Mouse (Mus musculus) midbrain, embryonic 15.5 days (tissue): ENCODE measurements around the gene Masp2. TPM values are rescaled to one million over a fixed set of nuclear protein-coding genes. Genes with fewer than 3 reads are reported as not detected.

Experiments used
- ATAC-seq: fragments of 200-750 bp; cut with Nextera tagmentation; replicated peaks from 2 replicates; pipeline ENCODE4 v1.8.0; 2017; ENCODE audit warnings: moderate TSS enrichment
- H3K27ac ChIP-seq: fragments of 300-500 bp; sonication (generic); 2 replicates; pipeline ENCODE4 v1.5.1; 2015; ENCODE audit warnings: mild to moderate bottlenecking, inconsistent platforms
- H3K27me3 ChIP-seq: fragments of 300-500 bp; sonication (generic); replicated peaks from 2 replicates; pipeline ENCODE4 v1.6.1; 2015; ENCODE audit warnings: inconsistent platforms
- H3K36me3 ChIP-seq: fragments of 300-500 bp; sonication (generic); replicated peaks from 2 replicates; pipeline ENCODE4 v1.6.1; 2015; ENCODE audit warnings: inconsistent platforms
- H3K4me1 ChIP-seq: fragments of 300-500 bp; sonication (generic); 2 replicates; pipeline ENCODE4 v1.6.1; 2015; ENCODE audit warnings: inconsistent platforms
- H3K4me2 ChIP-seq: fragments of 300-500 bp; sonication (generic); 2 replicates; pipeline ENCODE4 v1.6.1; 2015; ENCODE audit warnings: inconsistent platforms, mild to moderate bottlenecking, moderate library complexity
- H3K4me3 ChIP-seq: fragments of 300-500 bp; sonication (generic); 2 replicates; pipeline ENCODE4 v1.5.1; 2015; ENCODE audit warnings: mild to moderate bottlenecking, inconsistent platforms
- H3K9ac ChIP-seq: fragments of 300-500 bp; sonication (generic); 2 replicates; pipeline ENCODE4 v1.6.1; 2015; ENCODE audit warnings: mild to moderate bottlenecking, inconsistent platforms
- H3K9me3 ChIP-seq: fragments of 300-500 bp; sonication (generic); 2 replicates; pipeline ENCODE4 v1.6.1; 2016; ENCODE audit warnings: inconsistent platforms
- WGBS: fragments of 180-500 bp; shearing (Covaris S2); methylation state at CpG from one replicate; pipeline ENCODE4 v1.1.7; 2015; ENCODE audit warnings: mixed read lengths; 5-methylcytosine and 5-hydroxymethylcytosine counted together
- polyA plus RNA-seq: library from polyadenylated mRNA; unstranded; fragments of >200 nt; fragmentation: Nextera tagmentation; extraction: Ambion mirVana; gene quantifications from 2 replicates; pipeline ENCODE4 v1.2.1, GENCODE M21; 2015

Masp2 gene
- 0.74 and 0.80 TPM in 2 replicates for polyA plus RNA-seq

- WGBS: 94% methylated on average over 14 of the region's 14 CpGs
- no peak for ATAC-seq
Measured at GRCm38 (mm10) chr4:148602357-148603120, at the start of gene Masp2. TSS of gene Masp2 (plus strand) at chr4:148602554.

GRCm38 (mm10) chr4:148557766-148558165 is 44.6 kb upstream of the Masp2 start:
- peak overlapping the region; percentile 97 for H3K4me3 ChIP-seq
- no peaks in the 10 kb centered on the region for H3K9me3 ChIP-seq
- ATAC-seq: peak; percentile 55
- peak overlapping the region; percentile 97 for H3K27ac ChIP-seq
- WGBS: 29% methylated on average over 6 of the region's 6 CpGs
- peaks cover 59% of the 10 kb centered on the region for H3K36me3 ChIP-seq
- no peaks in the 10 kb centered on the region for H3K27me3 ChIP-seq
- peak overlapping the region; percentile 98 for H3K9ac ChIP-seq
- peak overlapping the region; percentile 63 for H3K4me2 ChIP-seq
- peaks cover 12% of the 10 kb centered on the region for H3K4me1 ChIP-seq

More at GRCm38 (mm10) chr4:148602357-148603120, at the start of gene Masp2:
- Histone ChIP-seq H3K4me1 (no peaks in the 10 kb centered on the region), H3K36me3 (0 out of 2 replicates have a peak, but pooled peaks cover 3% of the 10 kb centered on the region), H3K4me2 (no peak within 1 kb of the TSS), H3K4me3 (no peak within 1 kb of the TSS), H3K27me3 (no peaks in the 10 kb centered on the region), H3K9me3 (no peaks in the 10 kb centered on the region), H3K27ac (no peak within 1 kb of the TSS), H3K9ac (no peak within 1 kb of the TSS)

GRCm38 (mm10) chr4:148558297-148559000 is 43.9 kb upstream of the Masp2 start, which contains the start of gene Exosc10:
TSS of gene Exosc10 (plus strand) at chr4:148558429.
- peak; percentile 95 for ATAC-seq
- H3K36me3 ChIP-seq: peaks cover 59% of the 10 kb centered on the region

GRCm38 (mm10) chr4:148562676-148563075 is 39.7 kb upstream of the Masp2 start:
- H3K4me1 ChIP-seq: peaks cover 11% of the 10 kb centered on the region

More at GRCm38 (mm10) chr4:148558297-148559000, 43.9 kb upstream of the Masp2 start, which contains the start of gene Exosc10:
- no peaks in the 10 kb centered on the region for H3K27me3 ChIP-seq
- peak within 1 kb of the TSS; percentile 63 for H3K4me2 ChIP-seq
- peak within 1 kb of the TSS; percentile 97 for H3K27ac ChIP-seq
- no peaks in the 10 kb centered on the region for H3K9me3 ChIP-seq
- peak within 1 kb of the TSS; percentile 97 for H3K4me3 ChIP-seq
- peak within 1 kb of the TSS; percentile 98 for H3K9ac ChIP-seq
- WGBS: under 1% methylated on average over 58 of the region's 63 CpGs
- H3K4me1 ChIP-seq: peaks cover 12% of the 10 kb centered on the region

GRCm38 (mm10) chr4:148563595-148563994 is 38.8 kb upstream of the Masp2 start:
- Histone ChIP-seq H3K9ac (no peak overlapping the region), H3K9me3 (no peaks in the 10 kb centered on the region), H3K36me3 (peaks cover 84% of the 10 kb centered on the region), H3K27me3 (no peaks in the 10 kb centered on the region), H3K4me2 (no peak overlapping the region), H3K4me1 (peaks cover 7% of the 10 kb centered on the region), H3K27ac (no peak overlapping the region), H3K4me3 (no peak overlapping the region)
- 99% methylated on average over 12 of the region's 12 CpGs for WGBS
- no peak for ATAC-seq

More at GRCm38 (mm10) chr4:148562676-148563075, 39.7 kb upstream of the Masp2 start:
- no peak overlapping the region for H3K9ac ChIP-seq
- ATAC-seq: no peak
- H3K27ac ChIP-seq: no peak overlapping the region
- 96% methylated on average over 17 of the region's 17 CpGs for WGBS
- no peak overlapping the region for H3K4me3 ChIP-seq
- peaks cover 75% of the 10 kb centered on the region for H3K36me3 ChIP-seq
- no peaks in the 10 kb centered on the region for H3K27me3 ChIP-seq
- H3K9me3 ChIP-seq: no peaks in the 10 kb centered on the region
- no peak overlapping the region for H3K4me2 ChIP-seq

GRCm38 (mm10) chr4:148570138-148570537 is 32.2 kb upstream of the Masp2 start:
- ATAC-seq: no peak
- Histone ChIP-seq H3K9ac (no peak overlapping the region), H3K27me3 (no peaks in the 10 kb centered on the region), H3K9me3 (no peaks in the 10 kb centered on the region), H3K4me2 (no peak overlapping the region), H3K36me3 (peaks cover 94% of the 10 kb centered on the region), H3K4me3 (no peak overlapping the region), H3K4me1 (no peaks in the 10 kb centered on the region), H3K27ac (no peak overlapping the region)
- 87% methylated on average over 10 of the region's 10 CpGs for WGBS

- H3K4me3 ChIP-seq: no peak overlapping the region
- H3K9me3 ChIP-seq: no peaks in the 10 kb centered on the region
- ATAC-seq: no peak
- H3K27ac ChIP-seq: no peak overlapping the region
- no peaks in the 10 kb centered on the region for H3K27me3 ChIP-seq
- peaks cover 94% of the 10 kb centered on the region for H3K36me3 ChIP-seq
- no peak overlapping the region for H3K4me2 ChIP-seq
- no peak overlapping the region for H3K9ac ChIP-seq
- H3K4me1 ChIP-seq: no peaks in the 10 kb centered on the region
- WGBS: 98% methylated on average over 9 of the region's 9 CpGs
Measured at GRCm38 (mm10) chr4:148570693-148571295, 31.6 kb upstream of the Masp2 start.

- 95% methylated on average over 7 of the region's 7 CpGs for WGBS
- ATAC-seq: no peak
- no peaks in the 10 kb centered on the region for H3K27me3 ChIP-seq
- peaks cover 92% of the 10 kb centered on the region for H3K36me3 ChIP-seq
- no peak overlapping the region for H3K9ac ChIP-seq
- no peak overlapping the region for H3K4me3 ChIP-seq
- no peaks in the 10 kb centered on the region for H3K9me3 ChIP-seq
- H3K4me2 ChIP-seq: no peak overlapping the region
- H3K4me1 ChIP-seq: no peaks in the 10 kb centered on the region
- H3K27ac ChIP-seq: no peak overlapping the region
Measured at GRCm38 (mm10) chr4:148573222-148573621, 29.1 kb upstream of the Masp2 start.

- no peaks in the 10 kb centered on the region for H3K4me1 ChIP-seq
- no peak overlapping the region for H3K4me3 ChIP-seq
- no peak for ATAC-seq
- no peak overlapping the region for H3K4me2 ChIP-seq
- H3K9me3 ChIP-seq: no peaks in the 10 kb centered on the region
- no peak overlapping the region for H3K27ac ChIP-seq
- peaks cover 55% of the 10 kb centered on the region for H3K36me3 ChIP-seq
- 95% methylated on average over 9 of the region's 9 CpGs for WGBS
- H3K9ac ChIP-seq: no peak overlapping the region
- no peaks in the 10 kb centered on the region for H3K27me3 ChIP-seq
Measured at GRCm38 (mm10) chr4:148580765-148581164, 21.6 kb upstream of the Masp2 start.

- H3K4me1 ChIP-seq: no peaks in the 10 kb centered on the region
- no peak overlapping the region for H3K27ac ChIP-seq
- H3K9me3 ChIP-seq: no peaks in the 10 kb centered on the region
- ATAC-seq: no peak
- no peaks in the 10 kb centered on the region for H3K27me3 ChIP-seq
- peaks cover 48% of the 10 kb centered on the region for H3K36me3 ChIP-seq
- no peak overlapping the region for H3K9ac ChIP-seq
- no peak overlapping the region for H3K4me3 ChIP-seq
- WGBS: 91% methylated on average over 5 of the region's 5 CpGs
- H3K4me2 ChIP-seq: no peak overlapping the region
Measured at GRCm38 (mm10) chr4:148581422-148581821, 20.9 kb upstream of the Masp2 start.

- Histone ChIP-seq H3K4me2 (no peak overlapping the region), H3K4me3 (no peak overlapping the region), H3K9ac (no peak overlapping the region), H3K36me3 (peaks cover 33% of the 10 kb centered on the region), H3K9me3 (no peaks in the 10 kb centered on the region), H3K4me1 (no peaks in the 10 kb centered on the region), H3K27ac (no peak overlapping the region), H3K27me3 (no peaks in the 10 kb centered on the region)
- ATAC-seq: no peak
- 72% methylated on average over 4 of the region's 4 CpGs for WGBS
Measured at GRCm38 (mm10) chr4:148583257-148583656, 19.1 kb upstream of the Masp2 start.

- Histone ChIP-seq H3K4me3 (no peak overlapping the region), H3K4me1 (peaks cover 4% of the 10 kb centered on the region; the same call in 1 of the 2 replicates), H3K27me3 (no peaks in the 10 kb centered on the region), H3K9me3 (no peaks in the 10 kb centered on the region), H3K9ac (no peak overlapping the region), H3K27ac (no peak overlapping the region), H3K4me2 (no peak overlapping the region), H3K36me3 (peaks cover 16% of the 10 kb centered on the region; the same call in 1 of the 2 replicates)
- no peak for ATAC-seq
- 84% methylated on average over 9 of the region's 9 CpGs for WGBS
Measured at GRCm38 (mm10) chr4:148586648-148587047, 15.7 kb upstream of the Masp2 start.
